Mouse (Mus musculus) testis, adult 2 months (tissue): ENCODE results near the gene Gle1. TPM values are rescaled to one million over a fixed set of nuclear protein-coding genes. Genes with fewer than 3 reads are reported as not detected.

Experiments used
- H3K27ac ChIP-seq: fragments of 200-500 bp; 2 replicates; pipeline ENCODE4 v1.5.1; 2012; ENCODE audit warnings: low read depth, low read length; ENCODE audit not compliant: control insufficient read depth, insufficient read depth
- H3K27me3 ChIP-seq: fragments of 200-500 bp; 2 replicates; pipeline ENCODE4 v1.6.1; 2012; ENCODE audit warnings: mild to moderate bottlenecking, low read length, moderate library complexity; ENCODE audit not compliant: control insufficient read depth, insufficient read depth
- H3K36me3 ChIP-seq: fragments of 200-500 bp; 2 replicates; pipeline ENCODE4 v1.6.1; 2012; ENCODE audit warnings: mild to moderate bottlenecking, low read length; ENCODE audit not compliant: control insufficient read depth, insufficient read depth
- H3K4me1 ChIP-seq: fragments of 200-500 bp; 2 replicates; pipeline ENCODE4 v1.6.1; 2012; ENCODE audit warnings: low read length; ENCODE audit not compliant: control insufficient read depth, insufficient read depth
- H3K4me3 ChIP-seq: fragments of 200-500 bp; 2 replicates; pipeline ENCODE4 v1.5.1; 2012; ENCODE audit warnings: low read depth, mild to moderate bottlenecking, low read length, moderate library complexity, mixed read lengths; ENCODE audit not compliant: control insufficient read depth
- CTCF ChIP-seq: fragments of 200-500 bp; IDR thresholded peaks from 2 replicates; pipeline ENCODE4 v1.5.1; 2012; ENCODE audit warnings: low read depth, mild to moderate bottlenecking, inconsistent platforms, low read length, moderate library complexity; ENCODE audit not compliant: control insufficient read depth, insufficient read depth, insufficient replicate concordance
- POLR2A ChIP-seq: fragments of 200-500 bp; IDR thresholded peaks from 2 replicates; pipeline ENCODE4 v1.6.1; 2012; ENCODE audit warnings: low read depth, mild to moderate bottlenecking, inconsistent platforms, low read length, moderate library complexity; ENCODE audit not compliant: control insufficient read depth
- polyA plus RNA-seq: library from polyadenylated mRNA; depleted of rRNA; stranded (reverse); fragments of >200 nt; gene quantifications from 2 replicates; pipeline ENCODE4 v1.2.3, GENCODE M21; 2012

The Gle1 gene
- polyA plus RNA-seq, 1 experiment: 36.0 TPM

GRCm38 (mm10) chr2:29964354-29965249, 29.4 kb downstream of the Gle1 start:
- TF ChIP-seq POLR2A: no peak
- TF ChIP-seq CTCF: no peak
- H3K4me1 ChIP-seq: peaks cover 6% of the 10 kb centered on the region

GRCm38 (mm10) chr2:29965250-29965843, 30.1 kb downstream of the Gle1 start, which contains the start of gene Sptan1:
TSS of gene Sptan1 (plus strand) at chr2:29965560.
- peak within 1 kb of the TSS; percentile 91 for H3K27ac ChIP-seq
- peak within 1 kb of the TSS; percentile 88 for H3K4me3 ChIP-seq
- H3K27me3 ChIP-seq: no peaks in the 10 kb centered on the region
- TF ChIP-seq CTCF (no peak), POLR2A (peak; percentile 91)
- H3K36me3 ChIP-seq: peaks cover 3% of the 10 kb centered on the region
- peaks cover 6% of the 10 kb centered on the region for H3K4me1 ChIP-seq

More at GRCm38 (mm10) chr2:29964354-29965249, 29.4 kb downstream of the Gle1 start:
- Histone ChIP-seq H3K36me3 (peaks cover 3% of the 10 kb centered on the region), H3K4me3 (peak overlapping the region; percentile 88), H3K27me3 (no peaks in the 10 kb centered on the region), H3K27ac (peak overlapping the region; percentile 89)

- H3K36me3 ChIP-seq: peaks cover 3% of the 10 kb centered on the region
- peaks cover 6% of the 10 kb centered on the region for H3K4me1 ChIP-seq
- H3K4me3 ChIP-seq: peak overlapping the region; percentile 88
- H3K27ac ChIP-seq: peak overlapping the region; percentile 91
- H3K27me3 ChIP-seq: no peaks in the 10 kb centered on the region
- TF ChIP-seq POLR2A: no peak
- TF ChIP-seq CTCF: no peak
These were observed 30.7 kb downstream of the Gle1 start for GRCm38 (mm10) chr2:29965906-29966305.

GRCm38 (mm10) chr2:29966826-29967225, 31.6 kb downstream of the Gle1 start:
- H3K4me1 ChIP-seq: peaks cover 6% of the 10 kb centered on the region
- no peaks in the 10 kb centered on the region for H3K27me3 ChIP-seq
- H3K36me3 ChIP-seq: peaks cover 3% of the 10 kb centered on the region
- H3K27ac ChIP-seq: no peak overlapping the region
- no peak for TF ChIP-seq POLR2A
- TF ChIP-seq CTCF: no peak
- peak overlapping the region; percentile 88 for H3K4me3 ChIP-seq

- peaks cover 3% of the 10 kb centered on the region for H3K36me3 ChIP-seq
- H3K27me3 ChIP-seq: no peaks in the 10 kb centered on the region
- no peak for TF ChIP-seq CTCF
- TF ChIP-seq POLR2A: no peak
- H3K4me1 ChIP-seq: peaks cover 6% of the 10 kb centered on the region
- no peak overlapping the region for H3K27ac ChIP-seq
- no peak overlapping the region for H3K4me3 ChIP-seq
These were observed 32.5 kb downstream of the Gle1 start for GRCm38 (mm10) chr2:29967768-29968167.

- no peaks in the 10 kb centered on the region for H3K27me3 ChIP-seq
- H3K4me1 ChIP-seq: peaks cover 6% of the 10 kb centered on the region
- H3K4me3 ChIP-seq: no peak overlapping the region
- H3K36me3 ChIP-seq: peaks cover 3% of the 10 kb centered on the region
- H3K27ac ChIP-seq: no peak overlapping the region
- TF ChIP-seq CTCF: no peak
- no peak for TF ChIP-seq POLR2A
These were observed 33.4 kb downstream of the Gle1 start for GRCm38 (mm10) chr2:29968638-29969037.
